8 mouse cellular contexts compared by ENCODE assay signal in the genomic region with DNA sequence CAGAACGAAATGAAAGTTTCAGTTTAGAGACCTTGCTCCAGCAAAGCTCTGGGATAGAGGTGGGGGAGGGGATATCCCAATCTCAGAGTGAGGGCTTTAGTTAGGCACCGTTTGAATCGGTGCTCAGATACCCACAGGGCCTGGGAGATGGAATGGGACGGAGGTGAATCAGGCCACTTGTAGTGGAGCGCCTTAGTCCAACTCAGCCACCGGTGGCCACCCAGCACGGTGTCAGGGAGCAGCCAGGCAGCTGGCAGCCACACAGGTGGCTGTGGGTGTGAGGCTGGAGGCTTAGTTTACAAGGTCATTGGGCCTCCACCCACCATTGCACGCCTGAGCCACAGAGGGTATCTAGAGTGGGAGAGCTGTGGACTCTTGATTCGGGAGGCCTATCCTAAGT. TPM values are rescaled to one million over a fixed set of nuclear protein-coding genes. Genes with fewer than 3 reads are reported as not detected.
DNase-seq lines count a peak whose midpoint lies in the region; ATAC-seq and TF ChIP-seq lines count a peak whose summit lies in the region.

No protein-coding gene starts in this region.

- H3K9ac ChIP-seq in forebrain, embryonic 11.5 days (ENCODE audit: low read length) = no peak overlapping the region
- H3K9ac ChIP-seq in forebrain, embryonic 14.5 days (ENCODE audit: low read length) = no peak overlapping the region
- H3K9ac ChIP-seq in midbrain, embryonic 13.5 days (replicated peaks) = peak overlapping the region; percentile 79; the same call in 1 of the 2 replicates
- no peak overlapping the region for H3K9ac ChIP-seq in midbrain, embryonic 11.5 days (ENCODE audit: low read length)
- no peak overlapping the region for H3K9ac ChIP-seq in hindbrain, postnatal 0 days (replicated peaks; ENCODE audit: low read length)

- ATAC-seq in forebrain, embryonic 11.5 days (replicated peaks; ENCODE audit: low FRiP score) = no peak
- ATAC-seq in forebrain, embryonic 14.5 days = no peak
- no peak for ATAC-seq in midbrain, embryonic 13.5 days
- no peak for ATAC-seq in midbrain, embryonic 11.5 days (ENCODE audit: low FRiP score)
- ATAC-seq in hindbrain, postnatal 0 days = no peak
- no peak for ATAC-seq in activated CD4-positive, CD25-positive, alpha-beta regulatory T cell, adult 4 months

- no peak overlapping the region for H3K27ac ChIP-seq in forebrain, embryonic 11.5 days (ENCODE audit: low read depth, low read length)
- no peak overlapping the region for H3K27ac ChIP-seq in forebrain, embryonic 14.5 days (ENCODE audit: low read depth, low read length)
- no peak overlapping the region for H3K27ac ChIP-seq in midbrain, embryonic 13.5 days
- H3K27ac ChIP-seq in midbrain, embryonic 11.5 days (ENCODE audit: low read depth, low read length) = no peak overlapping the region
- H3K27ac ChIP-seq in hindbrain, postnatal 0 days = no peak overlapping the region
- H3K27ac ChIP-seq in small intestine, adult 2 months (ENCODE audit: insufficient read depth, low read depth, low read length) = peak overlapping the region; percentile 5; the same call in 1 of the 2 replicates

- TF ChIP-seq POLR2A in small intestine, adult 2 months (IDR thresholded peaks at IDR 0.05; ENCODE audit: low read depth, low read length) = no peak

- H3K9me3 ChIP-seq in forebrain, embryonic 11.5 days (ENCODE audit: control insufficient read depth, low read length) = no peaks in the 10 kb centered on the region
- H3K9me3 ChIP-seq in forebrain, embryonic 14.5 days (replicated peaks; ENCODE audit: control insufficient read depth, low read length) = no peaks in the 10 kb centered on the region
- no peaks in the 10 kb centered on the region for H3K9me3 ChIP-seq in midbrain, embryonic 13.5 days
- H3K9me3 ChIP-seq in midbrain, embryonic 11.5 days (ENCODE audit: control insufficient read depth, low read length) = no peaks in the 10 kb centered on the region
- H3K9me3 ChIP-seq in hindbrain, postnatal 0 days (ENCODE audit: low read length) = no peaks in the 10 kb centered on the region

- 30% methylated on average over 9 of the region's 9 CpGs for WGBS in forebrain, embryonic 11.5 days
- WGBS in forebrain, embryonic 14.5 days = 26% methylated on average over 9 of the region's 9 CpGs
- 30% methylated on average over 9 of the region's 9 CpGs for WGBS in midbrain, embryonic 13.5 days
- WGBS in midbrain, embryonic 11.5 days = 23% methylated on average over 9 of the region's 9 CpGs
- 42% methylated on average over 9 of the region's 9 CpGs for WGBS in hindbrain, postnatal 0 days
- WGBS in small intestine, adult 2 months = 54% methylated on average over 9 of the region's 9 CpGs

- H3K4me2 ChIP-seq in forebrain, embryonic 11.5 days (ENCODE audit: low read depth, low read length, severe bottlenecking) = peak overlapping the region; percentile 16; the same call in 1 of the 2 replicates
- H3K4me2 ChIP-seq in forebrain, embryonic 14.5 days (ENCODE audit: low read length) = no peak overlapping the region
- H3K4me2 ChIP-seq in midbrain, embryonic 13.5 days (replicated peaks) = peak overlapping the region; percentile 71
- H3K4me2 ChIP-seq in midbrain, embryonic 11.5 days = no peak overlapping the region
- peak overlapping the region; percentile 65 for H3K4me2 ChIP-seq in hindbrain, postnatal 0 days (ENCODE audit: low read depth, low read length)

- no peak overlapping the region for H3K4me3 ChIP-seq in forebrain, embryonic 11.5 days (ENCODE audit: low read depth, low read length)
- no peak overlapping the region for H3K4me3 ChIP-seq in forebrain, embryonic 14.5 days (ENCODE audit: low read depth, low read length)
- H3K4me3 ChIP-seq in midbrain, embryonic 13.5 days (replicated peaks) = peak overlapping the region; percentile 74
- H3K4me3 ChIP-seq in midbrain, embryonic 11.5 days (ENCODE audit: low read depth, low read length) = no peak overlapping the region
- peak overlapping the region; percentile 88 for H3K4me3 ChIP-seq in hindbrain, postnatal 0 days (ENCODE audit: low read length)
- H3K4me3 ChIP-seq in small intestine, adult 2 months (ENCODE audit: low read depth, low read length) = no peak overlapping the region

- no peak for DNase-seq in forebrain, embryonic 11.5 days (ENCODE audit: low spot score)
- DNase-seq in forebrain, embryonic 14.5 days (ENCODE audit: low spot score) = no peak
- DNase-seq in midbrain, embryonic 11.5 days (ENCODE audit: low spot score, missing footprints) = no peak
- DNase-seq in hindbrain, postnatal 0 days (ENCODE audit: low spot score) = no peak
- no peak for DNase-seq in urinary bladder, postnatal 14 days (ENCODE audit: low spot score)

- H3K36me3 ChIP-seq in forebrain, embryonic 11.5 days (ENCODE audit: control insufficient read depth, insufficient read depth, low read length) = no peaks in the 10 kb centered on the region
- no peaks in the 10 kb centered on the region for H3K36me3 ChIP-seq in forebrain, embryonic 14.5 days (ENCODE audit: control insufficient read depth, insufficient read depth, low read length)
- no peaks in the 10 kb centered on the region for H3K36me3 ChIP-seq in midbrain, embryonic 13.5 days
- no peaks in the 10 kb centered on the region for H3K36me3 ChIP-seq in midbrain, embryonic 11.5 days (ENCODE audit: control insufficient read depth, insufficient read depth, low read length)
- H3K36me3 ChIP-seq in hindbrain, postnatal 0 days (ENCODE audit: insufficient read depth, low read length) = no peaks in the 10 kb centered on the region
- no peaks in the 10 kb centered on the region for H3K36me3 ChIP-seq in small intestine, adult 2 months (ENCODE audit: control insufficient read depth, insufficient read depth, low read length)

- no peaks in the 10 kb centered on the region for H3K27me3 ChIP-seq in forebrain, embryonic 11.5 days (ENCODE audit: control insufficient read depth, insufficient read depth, low read length)
- no peaks in the 10 kb centered on the region for H3K27me3 ChIP-seq in forebrain, embryonic 14.5 days (replicated peaks; ENCODE audit: control insufficient read depth, insufficient read depth, low read length)
- peaks cover 6% of the 10 kb centered on the region; the same call in 1 of the 2 replicates for H3K27me3 ChIP-seq in midbrain, embryonic 13.5 days
- H3K27me3 ChIP-seq in midbrain, embryonic 11.5 days (ENCODE audit: control insufficient read depth, insufficient read depth, low read length) = no peaks in the 10 kb centered on the region
- no peaks in the 10 kb centered on the region for H3K27me3 ChIP-seq in hindbrain, postnatal 0 days (ENCODE audit: insufficient read depth, low read length)
- no peaks in the 10 kb centered on the region for H3K27me3 ChIP-seq in small intestine, adult 2 months (ENCODE audit: control insufficient read depth, insufficient read depth, low read length)

- TF ChIP-seq CTCF in hindbrain, postnatal 0 days (IDR thresholded peaks at IDR 0.05; ENCODE audit: low read depth) = no peak
- no peak for TF ChIP-seq CTCF in small intestine, adult 2 months (IDR thresholded peaks at IDR 0.05; ENCODE audit: extremely low read depth, insufficient read length, insufficient replicate concordance, low read depth, low read length)

- H3K4me1 ChIP-seq in forebrain, embryonic 11.5 days (replicated peaks; ENCODE audit: control insufficient read depth, insufficient read depth, low read length) = peaks cover 25% of the 10 kb centered on the region
- H3K4me1 ChIP-seq in forebrain, embryonic 14.5 days (ENCODE audit: control insufficient read depth, insufficient read depth, low read length) = peaks cover 14% of the 10 kb centered on the region
- peaks cover 50% of the 10 kb centered on the region for H3K4me1 ChIP-seq in midbrain, embryonic 13.5 days (replicated peaks)
- H3K4me1 ChIP-seq in midbrain, embryonic 11.5 days (ENCODE audit: control insufficient read depth, insufficient read depth, low read length) = peaks cover 19% of the 10 kb centered on the region
- peaks cover 16% of the 10 kb centered on the region; the same call in 1 of the 2 replicates for H3K4me1 ChIP-seq in hindbrain, postnatal 0 days (ENCODE audit: insufficient read depth, low read length)
- H3K4me1 ChIP-seq in small intestine, adult 2 months (ENCODE audit: control insufficient read depth, insufficient read depth, insufficient read length, low read length) = peaks cover 22% of the 10 kb centered on the region

RNA-seq across cellular contexts. Expression of a gene that starts 41.5 kb away (rescaled TPM):
- 25.9 and 28.2 TPM in 2 replicates for polyA plus RNA-seq in forebrain, embryonic 11.5 days (2014; fragmentation: Nextera tagmentation; extraction: Ambion mirVana)
- 31.0 and 48.9 TPM in 2 replicates for polyA plus RNA-seq in forebrain, embryonic 14.5 days (2014; fragmentation: Nextera tagmentation; extraction: Ambion mirVana)
- polyA plus RNA-seq in midbrain, embryonic 13.5 days (2015; fragmentation: Nextera tagmentation; extraction: Ambion mirVana) = 70.0 and 72.9 TPM in 2 replicates
- polyA plus RNA-seq in midbrain, embryonic 11.5 days (2014; fragmentation: Nextera tagmentation; extraction: Ambion mirVana) = 19.3 and 23.4 TPM in 2 replicates
- 87.7 and 99.6 TPM in 2 replicates for total RNA-seq in hindbrain, postnatal 0 days (2014; rRNA removed)
- polyA plus RNA-seq in hindbrain, postnatal 0 days (2015; fragmentation: Nextera tagmentation; extraction: Ambion mirVana) = 140 and 144 TPM in 2 replicates
- 9.4 and 10.0 TPM in 2 replicates for polyA plus RNA-seq in small intestine, adult 2 months (2012; rRNA removed)
- 10 to 100 TPM; 52.7 to 92.5 TPM for polyA plus RNA-seq in activated CD4-positive, CD25-positive, alpha-beta regulatory T cell, adult 4 months (2017; shearing (Covaris generic))

Comparison
In these comparisons a context has a peak if more than half of its experiments do, and no peak if none do; other contexts are left out.
1. H3K4me2 ChIP-seq: peak in forebrain, embryonic 11.5 days (single experiment), midbrain, embryonic 13.5 days (single experiment) and hindbrain, postnatal 0 days (single experiment); none in forebrain, embryonic 14.5 days (single experiment) and midbrain, embryonic 11.5 days (single experiment).
2. H3K4me3 ChIP-seq: peak in midbrain, embryonic 13.5 days (single experiment) and hindbrain, postnatal 0 days (single experiment); none in forebrain, embryonic 11.5 days (single experiment), forebrain, embryonic 14.5 days (single experiment), midbrain, embryonic 11.5 days (single experiment) and small intestine, adult 2 months (single experiment).